In the genomic region with DNA sequence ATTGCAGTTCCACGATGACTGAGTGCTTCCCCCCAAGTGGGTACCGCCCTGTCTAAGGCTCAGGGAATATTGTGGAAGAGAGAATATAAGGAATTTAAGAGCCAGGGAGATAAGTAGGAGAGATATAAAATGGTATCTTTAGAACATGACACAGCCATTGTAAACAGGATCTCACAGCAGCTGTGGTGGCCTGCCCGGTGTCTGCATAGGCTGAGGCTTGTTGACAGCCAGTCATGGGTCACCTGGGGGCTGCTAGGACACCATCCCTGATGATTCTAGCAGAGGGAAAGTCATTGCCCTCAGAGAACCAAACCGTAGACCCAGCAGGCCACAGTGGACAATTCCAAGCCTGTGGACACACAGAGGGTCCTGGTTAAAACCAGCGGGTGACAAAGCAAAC, we compare ENCODE assay signal across 28 mouse cellular contexts. TPM values are rescaled to one million over a fixed set of nuclear protein-coding genes. Genes with fewer than 3 reads are reported as not detected.
"Had no signal": no experiment of that assay in that cellular context is flagged by ENCODE, and none has a peak within 500 bp of the region (broad histone marks: within the 10 kb centered on the region; RNA-seq: fewer than 3 reads in every experiment).

No protein-coding gene starts in this region.

- H3K4me3 ChIP-seq: embryonic facial prominence, embryonic 10.5 days; embryonic facial prominence, embryonic 12.5 days; embryonic facial prominence, embryonic 13.5 days; embryonic facial prominence, embryonic 15.5 days; erythroblast, embryonic 14.5 days; forebrain, embryonic 10.5 days; forebrain, embryonic 12.5 days; forebrain, embryonic 13.5 days; forebrain, embryonic 15.5 days; gastrocnemius, adult 2 months; heart, adult 2 months had no signal

- H3K9me3 ChIP-seq: embryonic facial prominence, embryonic 10.5 days; embryonic facial prominence, embryonic 12.5 days; embryonic facial prominence, embryonic 13.5 days; embryonic facial prominence, embryonic 15.5 days; forebrain, embryonic 10.5 days; forebrain, embryonic 12.5 days; forebrain, embryonic 13.5 days; forebrain, embryonic 15.5 days had no signal

- H3K36me3 ChIP-seq: embryonic facial prominence, embryonic 10.5 days; embryonic facial prominence, embryonic 12.5 days; embryonic facial prominence, embryonic 13.5 days; embryonic facial prominence, embryonic 15.5 days; forebrain, embryonic 10.5 days; forebrain, embryonic 12.5 days; forebrain, embryonic 15.5 days had no signal

- DNase-seq: cerebellum, adult 8-10 months; cerebellum, adult 9-10 months; cerebellum, adult 9-11 months; cerebellum, postnatal 10 days; cerebellum, postnatal 14 days; cerebellum, postnatal 25 days; cerebellum, postnatal 36 days; embryo, embryonic 11 days; forebrain, postnatal 0 days; gastrocnemius, adult 2 months; gastrocnemius, postnatal 10 days; gastrocnemius, postnatal 14 days; gastrocnemius, postnatal 25 days; gastrocnemius, postnatal 36 days; heart, adult 11 months; heart, adult 18-20 months; heart, adult 2 months had no signal

- H3K9ac ChIP-seq: embryonic facial prominence, embryonic 12.5 days; embryonic facial prominence, embryonic 13.5 days; embryonic facial prominence, embryonic 15.5 days; forebrain, embryonic 12.5 days; forebrain, embryonic 13.5 days; forebrain, embryonic 15.5 days; forebrain, postnatal 0 days had no signal

- H3K27me3 ChIP-seq: embryonic facial prominence, embryonic 12.5 days; embryonic facial prominence, embryonic 13.5 days; embryonic facial prominence, embryonic 15.5 days; forebrain, embryonic 13.5 days; forebrain, embryonic 15.5 days had no signal

- ATAC-seq: forebrain, embryonic 13.5 days; forebrain, embryonic 14.5 days; forebrain, embryonic 15.5 days; forebrain, embryonic 16.5 days; forebrain, postnatal 0 days had no signal

- H3K4me1 ChIP-seq: embryonic facial prominence, embryonic 12.5 days; embryonic facial prominence, embryonic 13.5 days; embryonic facial prominence, embryonic 15.5 days had no signal

- H3K27ac ChIP-seq: embryonic facial prominence, embryonic 10.5 days; embryonic facial prominence, embryonic 12.5 days; embryonic facial prominence, embryonic 13.5 days; embryonic facial prominence, embryonic 15.5 days; forebrain, embryonic 10.5 days; forebrain, embryonic 12.5 days; forebrain, embryonic 13.5 days; forebrain, embryonic 15.5 days; gastrocnemius, adult 2 months; heart, adult 2 months had no signal

- H3K4me2 ChIP-seq: embryonic facial prominence, embryonic 12.5 days; embryonic facial prominence, embryonic 13.5 days; embryonic facial prominence, embryonic 15.5 days; forebrain, embryonic 12.5 days; forebrain, embryonic 13.5 days; forebrain, embryonic 15.5 days had no signal

RNA-seq across cellular contexts. Expression of gene Jph4, which starts 34.2 kb away (rescaled TPM):
- polyA plus RNA-seq: erythroblast, embryonic 14.5 days had no signal
